Mouse (Mus musculus) spleen, postnatal 10 days (tissue): ENCODE data around the gene Abcc8.
A peak's percentile ranks its signal among the peaks of the same experiment; 100 is the strongest.

Experiments used
- DNase-seq, 2 experiments: peaks; one replicate each; pipeline ENCODE4 v3.0.0; 2021 to 2022; ENCODE audit warnings: low spot score in 2 of 2

The Abcc8 gene

GRCm38 (mm10) chr7:46110079-46110478, 69.8 kb downstream of the Abcc8 start:
- no peak for DNase-seq

- no peak for DNase-seq
These were observed 74.3 kb downstream of the Abcc8 start for GRCm38 (mm10) chr7:46105484-46105883.

- no peak for DNase-seq
These were observed 75.4 kb downstream of the Abcc8 start for GRCm38 (mm10) chr7:46104256-46104915.

GRCm38 (mm10) chr7:46103771-46104170, 76.1 kb downstream of the Abcc8 start:
- no peak for DNase-seq

- no peak for DNase-seq
These were observed 76.7 kb downstream of the Abcc8 start for GRCm38 (mm10) chr7:46103075-46103591.

- peak; percentile 49 to 81 for DNase-seq
These were observed 79.3 kb downstream of the Abcc8 start, which contains the start of gene Kcnj11 for GRCm38 (mm10) chr7:46100563-46100962. Gene Kcnj11, minus strand, starts transcription at chr7:46100764.

GRCm38 (mm10) chr7:46099682-46100081, 80.2 kb downstream of the Abcc8 start:
- no peak for DNase-seq

- no peak for DNase-seq
These were observed 80.9 kb downstream of the Abcc8 start for GRCm38 (mm10) chr7:46098919-46099286.

GRCm38 (mm10) chr7:46098221-46098918, 81.5 kb downstream of the Abcc8 start:
- no peak for DNase-seq

- DNase-seq = no peak
These were observed 82.5 kb downstream of the Abcc8 start for GRCm38 (mm10) chr7:46097319-46097783.

- peak; percentile 32 to 69 for DNase-seq
These were observed 83.7 kb downstream of the Abcc8 start for GRCm38 (mm10) chr7:46096136-46096535.

GRCm38 (mm10) chr7:46092803-46093202, 87.0 kb downstream of the Abcc8 start:
- DNase-seq = no peak

GRCm38 (mm10) chr7:46088241-46088640, 91.6 kb downstream of the Abcc8 start:
- no peak for DNase-seq

- DNase-seq = no peak
These were observed 93.5 kb downstream of the Abcc8 start for GRCm38 (mm10) chr7:46086378-46086777.

GRCm38 (mm10) chr7:46084839-46085513, 94.9 kb downstream of the Abcc8 start:
- DNase-seq = no peak

GRCm38 (mm10) chr7:46084024-46084423, 95.8 kb downstream of the Abcc8 start:
- no peak for DNase-seq

GRCm38 (mm10) chr7:46077675-46078074, 102.2 kb downstream of the Abcc8 start:
- no peak for DNase-seq

- no peak for DNase-seq
These were observed 103.0 kb downstream of the Abcc8 start for GRCm38 (mm10) chr7:46076844-46077243.

GRCm38 (mm10) chr7:46068831-46069230, 111.0 kb downstream of the Abcc8 start:
- no peak for DNase-seq

GRCm38 (mm10) chr7:46063296-46063695, 116.5 kb downstream of the Abcc8 start:
- DNase-seq = no peak

GRCm38 (mm10) chr7:46061614-46062013, 118.2 kb downstream of the Abcc8 start:
- DNase-seq = no peak

- DNase-seq = no peak
These were observed 119.1 kb downstream of the Abcc8 start for GRCm38 (mm10) chr7:46060688-46061087.
